Mouse (Mus musculus) bone marrow, adult 2 months (tissue): ENCODE measurements around the gene Camkk2.

Experiments
- CTCF ChIP-seq: fragments of 200-500 bp; IDR thresholded peaks from 2 replicates; pipeline ENCODE4 v1.5.1; 2011; ENCODE audit warnings: low read length, control low read depth; ENCODE audit not compliant: control insufficient read depth, insufficient read depth
- POLR2A ChIP-seq: fragments of 200-500 bp; IDR thresholded peaks from 2 replicates; pipeline ENCODE4 v1.6.1; 2011; ENCODE audit warnings: low read depth, mild to moderate bottlenecking, control low read depth, low read length, borderline replicate concordance; ENCODE audit not compliant: control insufficient read depth

DNA sequence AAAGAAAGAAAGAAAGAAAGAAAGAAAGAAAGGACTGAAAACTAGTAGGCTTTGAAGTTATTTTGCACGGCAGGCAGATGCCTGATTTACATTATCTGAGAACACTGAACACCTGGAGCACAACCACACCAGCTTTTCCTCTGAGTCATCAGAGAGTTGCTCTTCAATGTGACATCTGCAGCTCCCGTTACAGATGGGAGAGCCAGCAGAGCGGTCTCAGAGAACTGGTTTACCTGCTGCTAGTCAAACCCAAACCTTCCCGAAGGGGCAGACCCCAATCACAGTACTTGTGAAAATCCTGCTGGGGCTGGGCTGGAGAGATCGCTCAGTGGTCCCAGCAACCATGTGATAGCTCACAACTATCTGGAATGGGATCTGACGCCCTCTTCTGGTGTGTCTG is 45.2 kb upstream of the Camkk2 start:
- TF ChIP-seq CTCF (no peak), POLR2A (no peak)
